Mouse (Mus musculus): Measurements from ENCODE around the gene C1rb. TPM values are rescaled to one million over a fixed set of nuclear protein-coding genes. Genes with fewer than 3 reads are reported as not detected.
"Not testable (repeated sequence)": the region's sequence is repeated elsewhere in the genome, so short reads cannot be mapped to it uniquely, and the experiment has no call there.

C1rb gene
- polyA plus RNA-seq, 1 experiment from 2014 or later, result not detected

DNA sequence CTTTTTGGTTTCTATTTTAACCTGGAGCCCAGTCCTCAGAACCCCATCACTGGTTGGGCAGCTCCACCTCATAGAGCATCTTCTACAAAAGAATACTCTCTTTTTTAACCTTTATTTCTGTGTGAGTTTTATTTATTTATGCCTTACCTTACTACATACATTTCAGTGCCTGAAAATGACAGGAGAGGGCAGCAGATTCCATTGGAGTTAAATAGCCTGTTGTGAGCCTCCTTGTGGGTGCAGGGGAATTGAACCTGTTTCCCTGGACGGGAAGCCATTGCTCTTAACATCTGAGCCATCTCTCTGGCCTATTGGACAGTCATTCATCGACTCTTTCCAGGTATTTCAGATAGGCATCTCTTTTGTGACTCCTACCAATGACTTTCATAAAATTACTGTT, 24.7 kb upstream of the C1rb start:
- Histone ChIP-seq H3K4me2 (ENCODE audit: low read length) (no peak overlapping the region), H3K36me3 (ENCODE audit: control insufficient read depth, insufficient read depth, low read length) (no peaks in the 10 kb centered on the region), H3K4me1 (ENCODE audit: control insufficient read depth in 2 of 2, insufficient read depth in 2 of 2, low read length in 2 of 2) (no peaks in the 10 kb centered on the region), H3K9ac (ENCODE audit: low read length) (no peak overlapping the region), H3K27ac (replicated peaks in 1 of 2; ENCODE audit: control insufficient read depth in 1 of 2, insufficient read depth in 1 of 2, low read depth in 2 of 2, low read length in 2 of 2) (no peak overlapping the region), H3K9me3 (ENCODE audit: control insufficient read depth, low read length) (no peaks in the 10 kb centered on the region), H3K4me3 (ENCODE audit: control insufficient read depth in 1 of 2, insufficient read depth in 1 of 2, low read depth in 1 of 2, low read length in 2 of 2) (no peak overlapping the region), H3K27me3 (ENCODE audit: control insufficient read depth, insufficient read depth, low read length) (no peaks in the 10 kb centered on the region)
- 63% methylated on average over 2 of the region's 2 CpGs for WGBS
- ATAC-seq (ENCODE audit: insufficient number of reproducible peaks, insufficient read depth, low FRiP score, low read depth), result no peak

DNA sequence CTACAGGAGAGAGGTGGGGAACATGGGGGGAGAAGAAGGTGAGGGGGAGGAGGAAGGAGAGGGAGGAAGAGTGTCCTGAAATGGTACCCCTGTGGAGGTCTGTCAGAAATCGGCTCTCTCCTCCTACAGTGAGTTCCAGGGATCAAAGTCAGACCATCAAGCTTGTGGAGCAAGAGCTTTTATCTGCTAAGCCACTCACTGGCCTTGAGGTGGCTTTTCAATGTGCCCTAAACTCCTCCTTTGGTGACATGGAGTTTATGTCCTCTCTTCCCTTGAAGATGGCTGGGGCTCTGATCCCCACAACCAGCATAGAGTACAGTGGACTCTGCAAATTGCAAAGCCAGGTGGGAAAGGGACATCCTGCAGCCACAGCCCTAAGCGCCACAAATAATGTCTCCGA, 22.1 kb upstream of the C1rb start:
- H3K4me3 ChIP-seq (ENCODE audit: control insufficient read depth in 1 of 2, insufficient read depth in 1 of 2, low read depth in 1 of 2, low read length in 2 of 2); H3K27me3 ChIP-seq (ENCODE audit: control insufficient read depth, insufficient read depth, low read length); ATAC-seq (ENCODE audit: insufficient number of reproducible peaks, insufficient read depth, low FRiP score, low read depth); H3K4me1 ChIP-seq (ENCODE audit: control insufficient read depth in 2 of 2, insufficient read depth in 2 of 2, low read length in 2 of 2); H3K36me3 ChIP-seq (ENCODE audit: control insufficient read depth, insufficient read depth, low read length); H3K9me3 ChIP-seq (ENCODE audit: control insufficient read depth, low read length); H3K27ac ChIP-seq (replicated peaks in 1 of 2; ENCODE audit: control insufficient read depth in 1 of 2, insufficient read depth in 1 of 2, low read depth in 2 of 2, low read length in 2 of 2); H3K4me2 ChIP-seq (ENCODE audit: low read length); H3K9ac ChIP-seq (ENCODE audit: low read length): not testable (repeated sequence)
- WGBS, result 91% methylated on average over 2 of the region's 3 CpGs

DNA sequence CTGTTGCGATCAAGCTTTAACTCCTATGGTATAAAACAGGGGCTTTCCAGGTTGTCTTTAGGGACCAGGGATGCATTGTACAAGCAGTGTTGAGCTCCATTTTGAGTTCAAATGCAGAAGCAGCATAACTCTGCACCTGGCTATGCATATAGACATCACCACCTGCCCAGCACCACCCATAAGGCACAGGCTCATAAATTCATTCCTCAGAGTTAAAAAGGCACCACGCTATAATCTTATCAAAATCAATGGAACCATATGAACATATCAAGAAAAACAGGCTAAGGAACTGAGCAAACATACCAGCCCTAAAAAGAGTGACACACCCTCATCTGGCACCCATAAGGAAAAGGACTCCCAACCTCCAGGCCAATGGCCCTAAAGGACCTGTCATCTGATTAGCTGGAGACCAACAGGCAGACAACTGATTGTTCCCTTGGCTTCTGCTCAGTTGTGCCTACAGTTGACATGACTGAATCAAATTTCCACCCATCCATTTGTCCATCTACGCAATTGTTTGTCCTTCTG, 21.0 kb upstream of the C1rb start:
- WGBS, result 64% methylated on average over 3 of the region's 3 CpGs
- no peak for ATAC-seq (ENCODE audit: insufficient number of reproducible peaks, insufficient read depth, low FRiP score, low read depth)
- H3K9ac ChIP-seq (ENCODE audit: low read length), result no peak overlapping the region

DNA sequence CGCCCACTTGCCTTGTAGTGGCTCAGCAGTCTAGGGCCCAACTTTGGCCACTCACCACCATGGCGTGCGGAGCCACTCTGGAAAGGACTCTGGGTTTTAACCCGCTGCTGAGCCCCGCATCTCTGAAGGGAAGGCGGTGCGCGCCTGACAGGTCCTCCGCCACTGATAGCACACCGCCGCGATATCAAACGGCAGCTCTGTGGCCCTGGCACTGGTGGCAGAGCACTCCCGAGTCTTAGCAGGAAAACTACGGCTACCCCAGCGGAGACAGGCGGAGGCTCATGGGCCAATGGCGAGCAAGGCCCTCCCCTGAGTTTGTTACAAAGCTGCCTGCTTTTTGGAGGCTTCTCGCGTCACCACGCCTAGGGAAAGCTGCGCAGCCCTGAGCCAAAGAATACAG, 17.3 kb upstream of the C1rb start:
- Histone ChIP-seq H3K9me3 (ENCODE audit: control insufficient read depth, low read length) (peaks cover 5% of the 10 kb centered on the region), H3K4me1 (ENCODE audit: control insufficient read depth in 2 of 2, insufficient read depth in 2 of 2, low read length in 2 of 2) (no peaks in the 10 kb centered on the region), H3K27ac (replicated peaks in 1 of 2; ENCODE audit: control insufficient read depth in 1 of 2, insufficient read depth in 1 of 2, low read depth in 2 of 2, low read length in 2 of 2) (no peak overlapping the region), H3K9ac (ENCODE audit: low read length) (no peak overlapping the region), H3K36me3 (ENCODE audit: control insufficient read depth, insufficient read depth, low read length) (no peaks in the 10 kb centered on the region), H3K4me3 (ENCODE audit: control insufficient read depth in 1 of 2, insufficient read depth in 1 of 2, low read depth in 1 of 2, low read length in 2 of 2) (no peak overlapping the region), H3K4me2 (ENCODE audit: low read length) (no peak overlapping the region), H3K27me3 (ENCODE audit: control insufficient read depth, insufficient read depth, low read length) (no peaks in the 10 kb centered on the region)
- ATAC-seq (ENCODE audit: insufficient number of reproducible peaks, insufficient read depth, low FRiP score, low read depth), result no peak
- 65% methylated on average over 22 of the region's 22 CpGs for WGBS

More for the DNA sequence above, 21.0 kb upstream of the C1rb start:
- Histone ChIP-seq H3K4me1 (ENCODE audit: control insufficient read depth in 2 of 2, insufficient read depth in 2 of 2, low read length in 2 of 2) (no peaks in the 10 kb centered on the region), H3K4me3 (ENCODE audit: control insufficient read depth in 1 of 2, insufficient read depth in 1 of 2, low read depth in 1 of 2, low read length in 2 of 2) (no peak overlapping the region), H3K27me3 (ENCODE audit: control insufficient read depth, insufficient read depth, low read length) (no peaks in the 10 kb centered on the region), H3K27ac (replicated peaks in 1 of 2; ENCODE audit: control insufficient read depth in 1 of 2, insufficient read depth in 1 of 2, low read depth in 2 of 2, low read length in 2 of 2) (no peak overlapping the region), H3K4me2 (ENCODE audit: low read length) (no peak overlapping the region), H3K36me3 (ENCODE audit: control insufficient read depth, insufficient read depth, low read length) (no peaks in the 10 kb centered on the region), H3K9me3 (ENCODE audit: control insufficient read depth, low read length) (peaks cover 5% of the 10 kb centered on the region)

DNA sequence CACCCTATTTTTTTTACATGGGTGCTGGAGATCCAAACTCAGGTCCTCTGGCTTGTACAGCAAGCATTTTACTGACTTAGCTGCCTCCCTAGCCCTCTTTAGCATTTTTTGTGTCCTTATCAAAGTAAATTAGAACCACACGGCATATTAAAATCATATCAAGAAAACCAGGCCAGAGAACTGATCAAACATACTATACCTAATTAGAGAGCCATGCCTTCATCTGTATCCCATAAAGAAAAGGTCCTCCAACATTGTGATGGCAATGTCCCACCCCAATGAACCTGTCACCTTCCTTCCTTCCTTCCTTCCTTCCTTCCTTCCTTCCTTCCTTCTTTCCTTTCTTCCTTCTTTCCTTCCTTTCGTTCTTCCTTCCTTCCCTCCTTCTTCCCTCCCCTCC, 14.1 kb upstream of the C1rb start:
- not testable (repeated sequence) for H3K27ac ChIP-seq (replicated peaks in 1 of 2; ENCODE audit: control insufficient read depth in 1 of 2, insufficient read depth in 1 of 2, low read depth in 2 of 2, low read length in 2 of 2); H3K4me1 ChIP-seq (ENCODE audit: control insufficient read depth in 2 of 2, insufficient read depth in 2 of 2, low read length in 2 of 2); H3K4me3 ChIP-seq (ENCODE audit: control insufficient read depth in 1 of 2, insufficient read depth in 1 of 2, low read depth in 1 of 2, low read length in 2 of 2); H3K27me3 ChIP-seq (ENCODE audit: control insufficient read depth, insufficient read depth, low read length); H3K36me3 ChIP-seq (ENCODE audit: control insufficient read depth, insufficient read depth, low read length); H3K4me2 ChIP-seq (ENCODE audit: low read length); H3K9me3 ChIP-seq (ENCODE audit: control insufficient read depth, low read length); H3K9ac ChIP-seq (ENCODE audit: low read length); ATAC-seq (ENCODE audit: insufficient number of reproducible peaks, insufficient read depth, low FRiP score, low read depth)
- 46% methylated on average over 2 of the region's 2 CpGs for WGBS

DNA sequence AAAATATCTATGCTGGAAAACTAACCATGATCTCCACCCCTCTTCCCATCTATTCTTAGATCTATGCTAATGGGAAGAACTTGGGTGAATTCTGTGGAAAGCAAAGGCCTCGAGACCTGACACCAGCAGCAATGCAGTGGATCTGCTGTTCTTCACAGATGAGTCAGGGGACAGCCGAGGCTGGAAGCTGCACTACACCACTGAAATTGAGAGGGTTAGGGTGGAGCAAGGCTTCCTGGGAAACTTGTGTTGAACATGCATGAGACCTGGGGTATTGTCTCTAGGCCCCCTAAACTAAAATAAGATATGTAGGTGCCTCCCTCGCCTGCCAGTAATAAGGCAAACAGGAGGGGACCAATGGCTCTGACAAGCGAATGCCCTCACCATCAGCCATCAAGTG, 8.9 kb upstream of the C1rb start:
- not testable (repeated sequence) for H3K9ac ChIP-seq (ENCODE audit: low read length); H3K9me3 ChIP-seq (ENCODE audit: control insufficient read depth, low read length); ATAC-seq (ENCODE audit: insufficient number of reproducible peaks, insufficient read depth, low FRiP score, low read depth); H3K27me3 ChIP-seq (ENCODE audit: control insufficient read depth, insufficient read depth, low read length); H3K4me2 ChIP-seq (ENCODE audit: low read length); H3K27ac ChIP-seq (replicated peaks in 1 of 2; ENCODE audit: control insufficient read depth in 1 of 2, insufficient read depth in 1 of 2, low read depth in 2 of 2, low read length in 2 of 2); H3K4me1 ChIP-seq (ENCODE audit: control insufficient read depth in 2 of 2, insufficient read depth in 2 of 2, low read length in 2 of 2); H3K36me3 ChIP-seq (ENCODE audit: control insufficient read depth, insufficient read depth, low read length); H3K4me3 ChIP-seq (ENCODE audit: control insufficient read depth in 1 of 2, insufficient read depth in 1 of 2, low read depth in 1 of 2, low read length in 2 of 2)
- WGBS, result 79% methylated on average over 4 of the region's 4 CpGs

DNA sequence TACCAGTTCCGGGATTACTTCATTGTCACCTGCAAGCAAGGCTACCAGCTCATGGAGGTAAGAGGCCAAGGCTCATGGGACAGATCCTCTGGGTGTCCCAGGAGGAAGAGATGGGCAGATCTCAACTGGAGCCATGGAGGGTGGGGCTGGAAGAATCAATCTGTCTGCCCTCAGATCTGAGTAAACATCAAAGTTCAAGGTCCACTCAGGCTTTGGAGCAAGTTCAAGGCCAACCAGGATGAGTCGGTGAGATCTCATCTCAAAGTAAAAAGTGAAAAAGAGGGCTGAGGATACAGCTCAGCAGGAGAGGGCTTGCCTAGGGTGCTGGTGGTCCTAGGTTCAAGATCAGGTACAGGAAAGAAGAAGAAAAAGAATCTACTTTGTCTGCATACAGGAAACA, 8.5 kb upstream of the C1rb start:
- ATAC-seq (ENCODE audit: insufficient number of reproducible peaks, insufficient read depth, low FRiP score, low read depth); H3K9me3 ChIP-seq (ENCODE audit: control insufficient read depth, low read length); H3K4me1 ChIP-seq (ENCODE audit: control insufficient read depth in 2 of 2, insufficient read depth in 2 of 2, low read length in 2 of 2); H3K27me3 ChIP-seq (ENCODE audit: control insufficient read depth, insufficient read depth, low read length); H3K4me2 ChIP-seq (ENCODE audit: low read length); H3K36me3 ChIP-seq (ENCODE audit: control insufficient read depth, insufficient read depth, low read length); H3K9ac ChIP-seq (ENCODE audit: low read length); H3K27ac ChIP-seq (replicated peaks in 1 of 2; ENCODE audit: control insufficient read depth in 1 of 2, insufficient read depth in 1 of 2, low read depth in 2 of 2, low read length in 2 of 2); H3K4me3 ChIP-seq (ENCODE audit: control insufficient read depth in 1 of 2, insufficient read depth in 1 of 2, low read depth in 1 of 2, low read length in 2 of 2): not testable (repeated sequence)
- WGBS, result 96% methylated on average over 2 of the region's 2 CpGs

DNA sequence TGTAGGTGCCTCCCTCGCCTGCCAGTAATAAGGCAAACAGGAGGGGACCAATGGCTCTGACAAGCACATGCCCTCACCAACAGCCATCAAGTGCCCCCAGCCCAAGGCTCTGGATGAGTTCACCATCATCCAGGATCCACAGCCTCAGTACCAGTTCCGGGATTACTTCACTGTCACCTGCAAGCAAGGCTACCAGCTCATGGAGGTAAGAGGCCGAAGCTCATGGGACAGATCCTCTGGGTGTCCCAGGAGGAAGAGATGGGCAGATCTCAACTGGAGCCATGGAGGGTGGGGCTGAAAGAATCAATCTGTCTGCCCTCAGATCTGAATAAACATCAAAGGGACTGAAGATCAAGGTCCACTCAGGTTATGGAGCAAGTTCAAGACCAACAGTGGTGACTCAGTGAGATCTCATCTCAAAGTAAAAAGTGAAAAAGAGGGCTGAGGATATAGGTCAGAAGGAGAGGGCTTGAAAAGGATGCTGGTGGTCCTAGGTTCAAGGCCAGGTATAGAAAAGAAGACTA, 5.1 kb downstream of the C1rb start:
- H3K27ac ChIP-seq (replicated peaks in 1 of 2; ENCODE audit: control insufficient read depth in 1 of 2, insufficient read depth in 1 of 2, low read depth in 2 of 2, low read length in 2 of 2); ATAC-seq (ENCODE audit: insufficient number of reproducible peaks, insufficient read depth, low FRiP score, low read depth): not testable (repeated sequence)

More for the DNA sequence above, 5.1 kb downstream of the C1rb start:
- not testable (repeated sequence) for H3K4me3 ChIP-seq (ENCODE audit: control insufficient read depth in 1 of 2, insufficient read depth in 1 of 2, low read depth in 1 of 2, low read length in 2 of 2); H3K9me3 ChIP-seq (ENCODE audit: control insufficient read depth, low read length); H3K4me1 ChIP-seq (ENCODE audit: control insufficient read depth in 2 of 2, insufficient read depth in 2 of 2, low read length in 2 of 2); H3K4me2 ChIP-seq (ENCODE audit: low read length); H3K9ac ChIP-seq (ENCODE audit: low read length); H3K36me3 ChIP-seq (ENCODE audit: control insufficient read depth, insufficient read depth, low read length); H3K27me3 ChIP-seq (ENCODE audit: control insufficient read depth, insufficient read depth, low read length)
- WGBS, result 71% methylated on average over 3 of the region's 3 CpGs

All from heart, embryonic 14.5 days (tissue).